Mouse (Mus musculus) lung, adult 2 months (tissue): ENCODE data around the gene Cib4.

Source experiments
- CTCF ChIP-seq: fragments of 200-500 bp; IDR thresholded peaks from 2 replicates; pipeline ENCODE4 v1.5.1; 2011; ENCODE audit warnings: mild to moderate bottlenecking, low read length, control low read depth; ENCODE audit not compliant: insufficient read depth
- POLR2A ChIP-seq: fragments of 200-500 bp; IDR thresholded peaks from 2 replicates; pipeline ENCODE4 v1.6.1; 2011; ENCODE audit warnings: low read depth, mild to moderate bottlenecking, control low read depth, low read length, borderline replicate concordance; ENCODE audit errors: extremely low read depth

DNA sequence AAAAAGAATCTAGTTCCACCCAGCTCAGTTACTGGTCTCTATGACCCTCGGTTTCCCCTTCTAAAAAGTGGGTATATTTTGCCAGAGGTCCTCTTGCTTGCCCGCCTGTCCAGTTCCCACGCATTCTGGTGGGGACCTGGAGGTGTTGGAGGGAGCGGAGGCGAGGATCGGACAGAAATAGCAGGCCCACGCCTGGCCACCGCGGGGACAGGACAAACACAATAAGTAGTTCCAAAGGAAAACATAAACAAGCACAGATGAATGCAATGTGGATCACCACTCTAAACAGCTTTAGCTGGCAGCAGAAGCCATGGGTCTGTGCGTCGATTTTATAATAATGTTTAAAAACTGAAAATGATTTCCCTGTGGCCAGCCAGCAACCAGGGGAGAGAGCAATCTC is 47.7 kb upstream of the Cib4 start:
- TF ChIP-seq CTCF (no peak), POLR2A (no peak)
